Mouse (Mus musculus): ENCODE data around the gene Rbm25.
A peak's percentile ranks its signal among the peaks of the same experiment; 100 is the strongest.

Gene Rbm25

DNA sequence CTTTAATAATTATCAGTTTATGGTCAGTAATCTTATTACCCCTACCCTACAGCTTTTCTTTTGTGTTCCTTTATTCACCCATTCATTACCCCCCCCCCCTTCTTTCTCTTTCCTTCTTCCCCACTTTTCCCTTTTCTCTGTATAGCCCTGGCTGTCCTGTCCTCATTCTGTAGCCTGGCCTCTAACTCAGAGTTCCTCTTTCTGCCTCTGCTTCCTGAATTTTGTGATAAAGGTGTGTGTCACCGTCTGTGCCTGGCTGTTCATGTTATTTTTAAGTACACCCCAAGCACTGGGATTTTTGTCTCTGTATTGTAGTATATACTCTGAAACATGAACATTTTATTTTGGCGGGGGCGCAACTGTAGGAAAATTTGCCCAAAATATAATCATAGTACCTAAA, 19.3 kb downstream of the Rbm25 start:
- DNase-seq (ENCODE audit: low spot score), result no peak

DNA sequence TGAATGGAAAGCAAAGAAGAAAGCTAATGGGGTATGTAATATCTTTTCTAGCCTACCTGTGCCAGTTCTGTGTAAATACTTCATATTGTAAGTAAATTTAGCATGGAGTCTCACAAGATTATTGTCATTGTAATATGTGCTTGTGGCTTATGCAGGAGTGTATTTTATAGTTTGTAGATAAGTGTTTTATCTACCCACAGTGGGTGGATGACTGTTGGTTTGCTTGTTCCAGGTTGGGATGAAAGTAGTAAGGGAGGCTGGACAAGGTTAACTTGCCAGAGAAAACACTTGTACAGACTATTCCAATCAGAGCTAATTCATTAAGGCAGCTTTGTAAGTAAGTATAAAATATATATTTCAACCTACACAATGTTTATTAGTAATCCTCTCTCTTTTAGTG, 20.4 kb downstream of the Rbm25 start:
- no peak for DNase-seq (ENCODE audit: low spot score)

- no peak for DNase-seq (ENCODE audit: low spot score)
These were observed 54.4 kb downstream of the Rbm25 start for GRCm38 (mm10) chr12:83685466-83685865.

GRCm38 (mm10) chr12:83686575-83687350, 55.7 kb downstream of the Rbm25 start:
- DNase-seq (ENCODE audit: low spot score), result no peak

DNA sequence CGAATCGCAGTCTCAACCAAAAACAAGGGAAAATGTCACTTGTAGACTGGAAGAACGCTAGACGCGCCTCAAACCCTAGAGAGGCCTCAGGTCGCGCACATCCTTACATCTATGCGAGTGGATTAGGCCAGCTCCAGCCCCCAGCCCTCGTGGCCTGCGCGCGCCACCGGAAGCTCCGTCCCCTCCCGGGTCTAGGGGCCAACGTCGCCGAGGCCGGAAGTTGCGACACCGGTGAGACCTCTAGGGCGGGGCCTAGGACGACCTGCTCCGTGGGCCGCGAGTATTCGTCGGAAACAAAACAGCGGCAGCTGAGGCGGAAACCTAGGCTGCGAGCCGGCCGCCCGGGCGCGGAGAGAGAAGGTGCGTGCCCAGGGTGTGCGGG, 56.9 kb downstream of the Rbm25 start, which contains the start of gene Psen1:
Gene Psen1 (plus strand): TSS at position 219 of the 382 bp plus-strand sequence.
- DNase-seq (ENCODE audit: low spot score), result peak; percentile 94

DNA sequence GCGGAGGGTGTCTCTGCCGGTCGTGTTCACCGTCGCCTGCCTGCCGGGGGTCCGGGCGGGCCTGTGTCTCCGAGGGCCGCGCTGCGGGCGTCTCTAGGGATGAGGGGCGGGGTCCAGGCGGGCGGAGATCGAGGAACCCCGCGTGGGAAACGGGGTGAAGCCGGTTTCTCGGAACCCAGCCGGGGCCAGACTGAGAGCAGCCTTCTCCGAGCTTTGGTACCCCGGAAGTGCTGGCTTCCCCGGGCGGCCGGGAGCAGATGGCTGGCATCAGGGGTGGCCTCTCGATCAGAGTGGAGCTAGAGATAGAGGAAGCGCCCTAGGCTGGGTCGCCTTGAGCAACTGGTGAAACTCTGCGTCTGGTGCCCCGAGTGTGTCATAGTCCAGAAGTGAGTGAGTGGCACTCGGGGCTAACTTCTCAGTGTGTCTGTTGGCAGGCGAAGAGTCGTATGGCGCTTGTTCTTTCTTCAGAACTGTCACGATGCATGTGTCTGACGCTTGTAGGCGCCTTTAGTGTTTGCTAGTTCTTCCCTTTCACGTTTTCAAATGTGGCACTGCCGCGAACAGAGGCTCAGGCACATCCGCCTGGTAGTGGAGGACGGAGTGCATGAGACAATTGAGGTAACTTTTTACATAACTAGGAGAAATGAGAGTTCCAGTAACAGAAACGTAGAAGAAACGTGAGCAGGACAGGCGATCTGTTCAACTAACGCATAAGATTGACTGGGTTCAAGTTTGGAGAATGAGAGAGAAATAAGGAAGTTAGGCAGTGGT, 57.5 kb downstream of the Rbm25 start:
- DNase-seq (ENCODE audit: low spot score), result peak; percentile 57

DNA sequence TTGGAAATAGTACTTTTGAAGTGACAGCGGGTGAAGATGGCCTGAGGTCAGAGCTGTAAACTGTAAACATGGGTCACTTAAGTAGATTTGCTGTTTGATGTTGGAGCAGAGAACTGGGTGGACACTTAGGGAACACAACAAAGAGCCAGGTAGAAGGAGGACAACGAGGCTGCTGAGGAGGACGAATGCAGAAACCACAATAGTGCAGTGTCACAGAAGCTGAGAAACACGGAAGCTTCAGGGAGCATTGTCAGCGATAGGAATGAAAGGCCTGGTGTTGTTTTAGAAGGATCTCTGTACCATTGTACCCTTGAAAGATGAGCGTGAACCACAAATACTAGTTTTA, 58.0 kb downstream of the Rbm25 start:
- no peak for DNase-seq (ENCODE audit: low spot score)

- no peak for DNase-seq (ENCODE audit: low spot score)
These were observed 63.0 kb downstream of the Rbm25 start for GRCm38 (mm10) chr12:83694011-83694410.

GRCm38 (mm10) chr12:83694669-83695068, 63.6 kb downstream of the Rbm25 start:
- no peak for DNase-seq (ENCODE audit: low spot score)

DNA sequence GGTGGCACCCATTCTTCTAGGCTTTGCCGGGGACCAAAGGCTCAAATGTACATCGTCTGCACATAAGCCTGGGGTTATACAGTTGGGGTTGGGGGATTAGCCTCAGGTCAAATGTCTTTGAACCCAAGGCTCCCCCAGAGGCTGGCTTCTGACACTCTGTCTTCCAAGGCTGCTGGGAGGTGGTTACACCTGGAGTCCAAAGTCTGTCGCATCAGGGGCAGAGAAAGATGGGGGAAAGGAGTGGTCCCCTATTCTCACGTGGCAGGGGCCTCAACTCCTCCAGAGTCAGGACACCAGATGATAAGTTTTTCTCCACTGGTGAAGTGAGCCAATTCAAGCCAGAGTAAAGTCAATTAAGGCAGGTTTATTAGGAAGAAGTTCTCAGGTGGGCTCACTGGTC, 67.6 kb downstream of the Rbm25 start:
- DNase-seq (ENCODE audit: low spot score), result no peak

DNA sequence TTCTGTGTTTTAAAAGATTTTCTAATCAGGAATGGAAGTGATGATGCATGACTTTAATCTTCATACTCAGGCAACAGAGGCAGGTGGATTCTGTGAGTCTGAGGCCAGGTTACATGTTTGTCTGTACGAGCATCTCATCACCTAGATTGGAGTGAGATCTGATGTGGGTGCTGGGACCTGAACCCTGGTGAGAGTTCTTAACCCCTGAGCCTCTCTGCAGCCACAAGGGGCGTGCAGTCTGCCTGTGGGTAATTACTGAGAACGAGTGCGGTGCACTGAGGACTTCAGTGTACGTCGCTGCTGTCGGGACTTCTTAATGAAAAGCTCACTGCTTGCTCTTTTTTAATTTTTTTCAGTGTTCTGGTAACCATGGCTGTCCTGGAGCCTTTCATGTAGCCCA, 70.6 kb downstream of the Rbm25 start:
- no peak for DNase-seq (ENCODE audit: low spot score)

- DNase-seq (ENCODE audit: low spot score), result no peak
These were observed 71.8 kb downstream of the Rbm25 start for GRCm38 (mm10) chr12:83702796-83703195.

- no peak for DNase-seq (ENCODE audit: low spot score)
These were observed 75.9 kb downstream of the Rbm25 start for GRCm38 (mm10) chr12:83706951-83707350.

- no peak for DNase-seq (ENCODE audit: low spot score)
These were observed 77.4 kb downstream of the Rbm25 start for GRCm38 (mm10) chr12:83708160-83709092.

- no peak for DNase-seq (ENCODE audit: low spot score)
These were observed 78.9 kb downstream of the Rbm25 start for GRCm38 (mm10) chr12:83709934-83710333.

DNA sequence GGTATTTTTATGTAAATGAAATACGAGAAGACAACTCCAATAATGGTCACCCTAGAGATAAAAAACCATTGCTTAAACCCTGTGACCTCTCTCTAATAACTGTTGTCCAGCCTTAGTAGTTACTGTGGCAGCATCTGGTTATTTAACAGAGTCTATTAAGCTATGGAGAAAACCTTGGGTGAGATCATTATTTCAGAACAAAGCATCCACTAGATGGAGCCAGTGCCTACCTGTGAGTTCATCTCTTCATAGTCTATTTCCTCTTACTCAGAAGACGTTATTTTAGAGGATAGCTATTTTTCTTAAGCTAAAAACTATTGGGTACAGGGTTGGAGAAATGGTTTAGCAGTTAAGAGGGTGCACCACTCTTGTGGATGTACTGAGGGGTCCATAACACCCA, 82.7 kb downstream of the Rbm25 start:
- peak; percentile 45 for DNase-seq (ENCODE audit: low spot score)

- no peak for DNase-seq (ENCODE audit: low spot score)
These were observed 85.6 kb downstream of the Rbm25 start for GRCm38 (mm10) chr12:83716416-83717184.

DNA sequence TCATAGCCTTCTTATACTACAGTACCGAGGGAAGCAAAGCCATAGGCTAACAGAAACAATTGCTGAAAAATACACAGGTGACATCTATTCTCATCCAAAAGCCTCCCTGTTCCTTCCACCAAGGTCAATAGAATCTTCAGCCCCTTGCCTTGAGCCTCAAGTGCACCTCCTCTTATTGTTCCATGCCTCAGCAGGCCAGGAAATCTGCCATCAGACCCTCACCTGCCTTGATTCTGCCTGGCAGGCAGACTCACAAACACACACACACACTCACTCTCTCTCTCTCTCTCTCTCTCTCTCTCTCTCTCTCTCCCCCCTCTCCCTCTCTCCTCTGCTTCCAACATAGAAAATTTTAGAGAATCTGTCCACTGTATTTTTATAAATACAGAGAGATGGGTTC, 88.4 kb downstream of the Rbm25 start:
- no peak for DNase-seq (ENCODE audit: low spot score)

DNA sequence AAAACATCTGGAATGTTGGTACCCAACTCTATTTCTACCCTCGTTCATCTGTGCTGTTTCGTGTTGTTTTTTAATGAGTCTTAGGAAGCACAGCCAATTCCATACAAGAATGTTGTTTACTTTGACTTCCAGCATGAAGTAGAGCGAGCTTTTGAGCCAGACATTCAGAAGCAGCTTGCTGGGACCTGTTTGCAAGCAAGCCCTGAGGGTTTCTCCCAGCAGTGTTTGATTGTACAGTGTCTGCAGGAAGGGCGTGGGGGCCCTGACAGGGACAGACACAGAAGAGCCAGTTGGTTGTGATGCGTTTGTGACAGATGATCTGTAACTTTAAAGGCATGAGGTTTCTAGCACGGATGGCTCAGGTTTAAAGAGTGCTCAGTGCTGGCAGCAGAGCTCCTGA, 90.2 kb downstream of the Rbm25 start:
- DNase-seq (ENCODE audit: low spot score), result peak; percentile 36

- DNase-seq (ENCODE audit: low spot score), result no peak
These were observed 92.0 kb downstream of the Rbm25 start for GRCm38 (mm10) chr12:83723037-83723436.

DNA sequence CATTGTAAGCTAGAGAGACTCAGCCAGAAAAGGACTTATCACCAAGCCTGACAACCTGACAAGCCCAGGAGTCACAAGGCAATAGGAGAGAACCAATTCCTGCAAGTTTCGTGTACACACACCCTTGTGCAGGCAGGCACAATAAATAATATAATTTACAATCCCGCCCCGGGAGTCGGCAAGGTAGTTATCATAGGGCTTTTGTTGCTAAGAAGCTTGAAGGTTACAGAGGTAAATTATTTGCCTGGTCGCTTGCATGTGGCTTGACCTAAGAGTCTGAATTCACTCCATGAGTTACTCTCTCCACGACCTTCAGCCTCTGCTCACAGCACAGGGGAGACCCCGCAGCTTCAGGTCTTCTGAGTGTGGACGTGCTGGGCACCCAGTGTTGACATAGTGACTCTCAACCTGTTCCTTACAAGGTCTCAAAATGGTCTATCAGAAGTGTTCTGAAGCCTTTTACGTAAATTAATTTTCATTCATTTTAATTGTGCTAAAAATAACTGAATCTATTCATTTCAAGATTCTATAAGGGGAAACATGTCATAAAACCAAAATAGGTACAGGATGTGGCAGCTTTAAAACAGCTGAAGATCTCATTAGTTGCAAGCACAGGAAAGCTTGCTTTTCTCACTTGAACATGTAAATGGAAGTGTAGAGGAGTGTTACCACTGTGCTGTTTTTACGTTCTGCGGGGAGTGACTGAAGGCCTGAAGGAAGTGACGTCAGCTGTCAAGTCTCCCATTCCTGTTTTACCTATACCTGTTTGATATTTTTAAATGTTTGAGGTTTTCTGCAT, 95.7 kb downstream of the Rbm25 start:
- DNase-seq (ENCODE audit: low spot score), result no peak

Data from urinary bladder, postnatal 14 days (tissue).